ENCODE assay signal across 10 mouse cellular contexts in the genomic region with DNA sequence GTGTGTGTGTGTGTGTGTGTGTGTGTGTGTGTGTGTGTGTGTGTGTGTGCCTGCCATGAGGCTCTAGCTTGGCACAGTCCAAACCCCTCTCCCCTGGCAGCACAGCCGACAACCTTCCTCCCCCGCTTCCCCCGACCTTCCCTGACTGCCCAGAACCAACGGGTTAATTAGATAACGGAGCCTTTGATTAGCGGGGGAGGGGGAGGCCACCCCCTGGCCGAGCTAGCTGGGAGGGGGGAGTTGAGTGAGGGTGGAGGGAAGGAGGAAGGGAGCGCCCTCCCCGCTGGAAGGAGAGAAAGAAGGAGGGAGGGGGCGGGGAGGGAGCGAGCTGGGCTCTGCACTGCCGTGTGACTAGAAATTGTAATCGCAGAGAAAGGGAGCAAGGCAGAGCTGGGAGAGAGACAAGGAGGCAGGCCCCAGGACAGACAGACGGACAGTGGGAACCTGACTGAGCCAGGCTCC. TPM values are rescaled to one million over a fixed set of nuclear protein-coding genes. Genes with fewer than 3 reads are reported as not detected.
DNase-seq lines count a peak whose midpoint lies in the region; ATAC-seq lines count a peak whose summit lies in the region.
"Had no signal": no experiment of that assay in that cellular context is flagged by ENCODE, and none has a peak within 500 bp of the region (broad histone marks: within the 10 kb centered on the region; RNA-seq: fewer than 3 reads in every experiment).

No protein-coding gene starts in this region.

- 3% methylated on average over 10 of the region's 14 CpGs for WGBS in liver, embryonic 12.5 days (ENCODE audit: insufficient replicate concordance)
- 3% methylated on average over 11 of the region's 14 CpGs for WGBS in hindbrain, embryonic 13.5 days
- WGBS in midbrain, embryonic 14.5 days: 0% methylated on average over 12 of the region's 14 CpGs

- H3K4me3 ChIP-seq in liver, embryonic 12.5 days: no peak overlapping the region
- H3K4me3 ChIP-seq in hindbrain, embryonic 13.5 days: peak overlapping the region; percentile 91
- H3K4me3 ChIP-seq in midbrain, embryonic 14.5 days (replicated peaks; ENCODE audit: low read depth, low read length): peak overlapping the region; percentile 69
- H3K4me3 ChIP-seq: myocyte had no signal

- DNase-seq in liver: no peak
- peak; percentile 54 for DNase-seq in embryo, embryonic 10.5 days (ENCODE audit: low spot score)
- peak; percentile 91 for DNase-seq in midbrain, embryonic 14.5 days
- DNase-seq in urinary bladder, postnatal 14 days (ENCODE audit: low spot score): no peak
- DNase-seq in T-cell, adult 2 months (ENCODE audit: low spot score): no peak
- DNase-seq in kidney, adult 9 months: no peak

- H3K27ac ChIP-seq in liver, embryonic 12.5 days: no peak overlapping the region
- H3K27ac ChIP-seq in hindbrain, embryonic 13.5 days: peak overlapping the region; percentile 100
- peak overlapping the region; percentile 99 for H3K27ac ChIP-seq in midbrain, embryonic 14.5 days (replicated peaks; ENCODE audit: low read depth, low read length)

- no peaks in the 10 kb centered on the region for H3K9me3 ChIP-seq in liver, embryonic 12.5 days (replicated peaks)
- H3K9me3 ChIP-seq in hindbrain, embryonic 13.5 days: no peaks in the 10 kb centered on the region
- no peaks in the 10 kb centered on the region for H3K9me3 ChIP-seq in midbrain, embryonic 14.5 days (ENCODE audit: control insufficient read depth, low read length)

- H3K36me3 ChIP-seq in liver, embryonic 12.5 days: no peaks in the 10 kb centered on the region
- H3K36me3 ChIP-seq in hindbrain, embryonic 13.5 days: peaks cover 21% of the 10 kb centered on the region
- H3K36me3 ChIP-seq in midbrain, embryonic 14.5 days (ENCODE audit: control insufficient read depth, insufficient read depth, low read length): peaks cover 24% of the 10 kb centered on the region

- peak overlapping the region; percentile 14 for H3K4me2 ChIP-seq in liver, embryonic 12.5 days
- peak overlapping the region; percentile 99 for H3K4me2 ChIP-seq in hindbrain, embryonic 13.5 days
- peak overlapping the region; percentile 97 for H3K4me2 ChIP-seq in midbrain, embryonic 14.5 days (ENCODE audit: low read length)

- peaks cover 97% of the 10 kb centered on the region for H3K27me3 ChIP-seq in liver, embryonic 12.5 days (replicated peaks)
- H3K27me3 ChIP-seq in hindbrain, embryonic 13.5 days: no peaks in the 10 kb centered on the region
- no peaks in the 10 kb centered on the region for H3K27me3 ChIP-seq in midbrain, embryonic 14.5 days (ENCODE audit: control insufficient read depth, insufficient read depth, low read length)

- ATAC-seq in liver, embryonic 12.5 days: no peak
- ATAC-seq in hindbrain, embryonic 13.5 days (ENCODE audit: low FRiP score): peak; percentile 81
- peak; percentile 74 for ATAC-seq in midbrain, embryonic 14.5 days (ENCODE audit: low FRiP score, low TSS enrichment)
- ATAC-seq: Patski had no signal

- H3K9ac ChIP-seq in liver, embryonic 12.5 days: no peak overlapping the region
- peak overlapping the region; percentile 100 for H3K9ac ChIP-seq in hindbrain, embryonic 13.5 days
- H3K9ac ChIP-seq in midbrain, embryonic 14.5 days (replicated peaks; ENCODE audit: low read length): peak overlapping the region; percentile 97

- H3K4me1 ChIP-seq in liver, embryonic 12.5 days: peaks cover 12% of the 10 kb centered on the region
- H3K4me1 ChIP-seq in hindbrain, embryonic 13.5 days (replicated peaks): peaks cover 70% of the 10 kb centered on the region
- H3K4me1 ChIP-seq in midbrain, embryonic 14.5 days (ENCODE audit: control insufficient read depth, insufficient read depth, low read length): peaks cover 48% of the 10 kb centered on the region

RNA-seq across cellular contexts. Expression of a gene that starts 12.9 kb away (rescaled TPM):
- polyA plus RNA-seq in liver, embryonic 12.5 days (2016; fragmentation: Nextera tagmentation; extraction: Ambion mirVana): 0.07 TPM in 1 of 2 replicates, not detected in the other
- 14.6 and 15.6 TPM in 2 replicates for polyA plus RNA-seq in hindbrain, embryonic 13.5 days (2015; fragmentation: Nextera tagmentation; extraction: Ambion mirVana)
- 28.4 and 39.0 TPM in 2 replicates for polyA plus RNA-seq in midbrain, embryonic 14.5 days (2014; fragmentation: Nextera tagmentation; extraction: Ambion mirVana)
- polyA plus RNA-seq: myocyte had no signal

RNA-seq across cellular contexts. Expression of a gene that starts 23.5 kb away (rescaled TPM):
- 5.5 and 6.4 TPM in 2 replicates for polyA plus RNA-seq in liver, embryonic 12.5 days (2016; fragmentation: Nextera tagmentation; extraction: Ambion mirVana)
- polyA plus RNA-seq in hindbrain, embryonic 13.5 days (2015; fragmentation: Nextera tagmentation; extraction: Ambion mirVana): 5.6 and 6.5 TPM in 2 replicates
- polyA plus RNA-seq in midbrain, embryonic 14.5 days (2014; fragmentation: Nextera tagmentation; extraction: Ambion mirVana): 8.6 and 8.9 TPM in 2 replicates
- polyA plus RNA-seq: myocyte, Patski had no signal

RNA-seq across cellular contexts. Expression of a gene that starts 26.1 kb away (rescaled TPM):
- polyA plus RNA-seq in liver, embryonic 12.5 days (2016; fragmentation: Nextera tagmentation; extraction: Ambion mirVana): 189 and 194 TPM in 2 replicates
- polyA plus RNA-seq in hindbrain, embryonic 13.5 days (2015; fragmentation: Nextera tagmentation; extraction: Ambion mirVana): 45.8 and 46.2 TPM in 2 replicates
- polyA plus RNA-seq in midbrain, embryonic 14.5 days (2014; fragmentation: Nextera tagmentation; extraction: Ambion mirVana): 27.9 and 32.5 TPM in 2 replicates

RNA-seq across cellular contexts. Expression of a gene that starts 54.6 kb away (rescaled TPM):
- 70.6 and 74.8 TPM in 2 replicates for polyA plus RNA-seq in liver, embryonic 12.5 days (2016; fragmentation: Nextera tagmentation; extraction: Ambion mirVana)
- 121 and 126 TPM in 2 replicates for polyA plus RNA-seq in hindbrain, embryonic 13.5 days (2015; fragmentation: Nextera tagmentation; extraction: Ambion mirVana)
- polyA plus RNA-seq in midbrain, embryonic 14.5 days (2014; fragmentation: Nextera tagmentation; extraction: Ambion mirVana): 152 and 163 TPM in 2 replicates

RNA-seq across cellular contexts. Expression of a gene that starts 54.7 kb away (rescaled TPM):
- polyA plus RNA-seq in liver, embryonic 12.5 days (2016; fragmentation: Nextera tagmentation; extraction: Ambion mirVana): 2.8 and 3.3 TPM in 2 replicates
- polyA plus RNA-seq in hindbrain, embryonic 13.5 days (2015; fragmentation: Nextera tagmentation; extraction: Ambion mirVana): 32.2 and 37.4 TPM in 2 replicates
- 26.8 and 28.6 TPM in 2 replicates for polyA plus RNA-seq in midbrain, embryonic 14.5 days (2014; fragmentation: Nextera tagmentation; extraction: Ambion mirVana)

Comparison
In these comparisons a context has a peak if more than half of its experiments do, and no peak if none do; other contexts are left out.
1. H3K4me2 ChIP-seq: peak in every context shown above with its lines; median percentile 99 in hindbrain, embryonic 13.5 days; 97 in midbrain, embryonic 14.5 days; 14 in liver, embryonic 12.5 days.
2. DNase-seq: peak in embryo, embryonic 10.5 days (single experiment) and midbrain, embryonic 14.5 days (single experiment); none in liver (single experiment), urinary bladder, postnatal 14 days (single experiment), T-cell, adult 2 months (single experiment) and kidney, adult 9 months (single experiment).
3. RNA of a gene that starts 12.9 kb away (polyA plus RNA-seq): 28.4 to 39.0 TPM in midbrain, embryonic 14.5 days and 14.6 to 15.6 TPM in hindbrain, embryonic 13.5 days; 0.07 TPM in liver, embryonic 12.5 days; every median in the first group is over 10 times any median in the second.